Mouse (Mus musculus): ENCODE data around the gene Atp6v0a1. TPM values are rescaled to one million over a fixed set of nuclear protein-coding genes. Genes with fewer than 3 reads are reported as not detected.
A peak's percentile ranks its signal among the peaks of the same experiment; 100 is the strongest.

The Atp6v0a1 gene
- total RNA-seq (2014; rRNA removed) (132 and 179 TPM in 2 replicates), polyA plus RNA-seq (2015; fragmentation: Nextera tagmentation; extraction: Ambion mirVana) (121 and 162 TPM in 2 replicates)

GRCm38 (mm10) chr11:101009046-101009887 is at the start of gene Atp6v0a1:
Gene Atp6v0a1 (plus strand): TSS chr11:101009452.
- no peaks in the 10 kb centered on the region for H3K4me1 ChIP-seq (ENCODE audit: insufficient read depth)
- H3K9me3 ChIP-seq (ENCODE audit: low read length), result no peaks in the 10 kb centered on the region
- peaks cover 12% of the 10 kb centered on the region for H3K36me3 ChIP-seq (ENCODE audit: insufficient read depth)
- TF ChIP-seq CTCF (IDR thresholded peaks at IDR 0.05; ENCODE audit: low read depth), result no peak
- WGBS, result 3% methylated on average over 44 of the region's 44 CpGs
- ATAC-seq (peak; percentile 100), DNase-seq (peak; percentile 98)
- no peaks in the 10 kb centered on the region for H3K27me3 ChIP-seq (ENCODE audit: insufficient read depth, low read length)
- H3K4me3 ChIP-seq (ENCODE audit: low read depth, low read length), result peak within 1 kb of the TSS; percentile 85
- peak within 1 kb of the TSS; percentile 73 for H3K9ac ChIP-seq
- peak within 1 kb of the TSS; percentile 91 for H3K27ac ChIP-seq (ENCODE audit: low read depth, low read length)
- H3K4me2 ChIP-seq (ENCODE audit: low read depth), result peak within 1 kb of the TSS; percentile 63

- H3K27ac ChIP-seq (ENCODE audit: low read depth, low read length), result no peak overlapping the region
- H3K4me1 ChIP-seq (ENCODE audit: insufficient read depth), result 0 out of 2 replicates have a peak, but pooled peaks cover 3% of the 10 kb centered on the region
- DNase-seq (peak; percentile 83), ATAC-seq (peak; percentile 23; the same call in 1 of the 2 replicates)
- H3K27me3 ChIP-seq (ENCODE audit: insufficient read depth, low read length), result peaks cover 19% of the 10 kb centered on the region
- no peak overlapping the region for H3K9ac ChIP-seq
- 5% methylated on average over 14 of the region's 14 CpGs for WGBS
- H3K4me3 ChIP-seq (ENCODE audit: low read depth, low read length), result peak overlapping the region; percentile 32
- no peaks in the 10 kb centered on the region for H3K9me3 ChIP-seq (ENCODE audit: low read length)
- H3K4me2 ChIP-seq (ENCODE audit: low read depth), result peak overlapping the region; percentile 47
- TF ChIP-seq CTCF (IDR thresholded peaks at IDR 0.05; ENCODE audit: low read depth), result peak; percentile 74
- H3K36me3 ChIP-seq (ENCODE audit: insufficient read depth), result no peaks in the 10 kb centered on the region
These were observed 49.8 kb upstream of the Atp6v0a1 start for GRCm38 (mm10) chr11:100959464-100959810.

- TF ChIP-seq CTCF (IDR thresholded peaks at IDR 0.05; ENCODE audit: low read depth), result no peak
- Histone ChIP-seq H3K27ac (ENCODE audit: low read depth, low read length) (no peak overlapping the region), H3K36me3 (ENCODE audit: insufficient read depth) (no peaks in the 10 kb centered on the region), H3K4me2 (ENCODE audit: low read depth) (no peak overlapping the region), H3K27me3 (ENCODE audit: insufficient read depth, low read length) (peaks cover 19% of the 10 kb centered on the region), H3K9me3 (ENCODE audit: low read length) (no peaks in the 10 kb centered on the region), H3K4me1 (ENCODE audit: insufficient read depth) (0 out of 2 replicates have a peak, but pooled peaks cover 3% of the 10 kb centered on the region), H3K4me3 (ENCODE audit: low read depth, low read length) (no peak overlapping the region), H3K9ac (no peak overlapping the region)
- WGBS, result 32% methylated on average over 3 of the region's 3 CpGs
- no peak for ATAC-seq
- DNase-seq, result no peak
These were observed 49.4 kb upstream of the Atp6v0a1 start for GRCm38 (mm10) chr11:100959826-100960225.

- Histone ChIP-seq H3K4me3 (ENCODE audit: low read depth, low read length) (no peak overlapping the region), H3K4me2 (ENCODE audit: low read depth) (no peak overlapping the region), H3K9ac (no peak overlapping the region), H3K27me3 (ENCODE audit: insufficient read depth, low read length) (peaks cover 22% of the 10 kb centered on the region), H3K4me1 (ENCODE audit: insufficient read depth) (0 out of 2 replicates have a peak, but pooled peaks cover 3% of the 10 kb centered on the region), H3K36me3 (ENCODE audit: insufficient read depth) (no peaks in the 10 kb centered on the region), H3K9me3 (ENCODE audit: low read length) (no peaks in the 10 kb centered on the region), H3K27ac (ENCODE audit: low read depth, low read length) (no peak overlapping the region)
- no peak for TF ChIP-seq CTCF (IDR thresholded peaks at IDR 0.05; ENCODE audit: low read depth)
- 6% methylated on average over 6 of the region's 6 CpGs for WGBS
- DNase-seq (peak; percentile 70), ATAC-seq (peak; percentile 75)
These were observed 48.7 kb upstream of the Atp6v0a1 start for GRCm38 (mm10) chr11:100960540-100960939.

GRCm38 (mm10) chr11:100962371-100962911 is 46.8 kb upstream of the Atp6v0a1 start:
- Histone ChIP-seq H3K9me3 (ENCODE audit: low read length) (no peaks in the 10 kb centered on the region), H3K27me3 (ENCODE audit: insufficient read depth, low read length) (peaks cover 31% of the 10 kb centered on the region), H3K36me3 (ENCODE audit: insufficient read depth) (no peaks in the 10 kb centered on the region), H3K4me1 (ENCODE audit: insufficient read depth) (0 out of 2 replicates have a peak, but pooled peaks cover 3% of the 10 kb centered on the region), H3K4me2 (ENCODE audit: low read depth) (no peak overlapping the region), H3K4me3 (ENCODE audit: low read depth, low read length) (no peak overlapping the region), H3K9ac (no peak overlapping the region), H3K27ac (ENCODE audit: low read depth, low read length) (no peak overlapping the region)
- ATAC-seq (no peak), DNase-seq (no peak)
- 37% methylated on average over 9 of the region's 9 CpGs for WGBS
- no peak for TF ChIP-seq CTCF (IDR thresholded peaks at IDR 0.05; ENCODE audit: low read depth)

- no peak for TF ChIP-seq CTCF (IDR thresholded peaks at IDR 0.05; ENCODE audit: low read depth)
- Histone ChIP-seq H3K27ac (ENCODE audit: low read depth, low read length) (no peak overlapping the region), H3K4me1 (ENCODE audit: insufficient read depth) (0 out of 2 replicates have a peak, but pooled peaks cover under 1% of the 10 kb centered on the region), H3K4me3 (ENCODE audit: low read depth, low read length) (no peak overlapping the region), H3K36me3 (ENCODE audit: insufficient read depth) (no peaks in the 10 kb centered on the region), H3K27me3 (ENCODE audit: insufficient read depth, low read length) (peaks cover 31% of the 10 kb centered on the region), H3K9ac (no peak overlapping the region), H3K9me3 (ENCODE audit: low read length) (no peaks in the 10 kb centered on the region), H3K4me2 (ENCODE audit: low read depth) (no peak overlapping the region)
- 79% methylated on average over 9 of the region's 9 CpGs for WGBS
- no peak for ATAC-seq
- DNase-seq, result no peak
These were observed 45.6 kb upstream of the Atp6v0a1 start for GRCm38 (mm10) chr11:100963647-100964046.

GRCm38 (mm10) chr11:100964180-100964579 is 45.1 kb upstream of the Atp6v0a1 start:
- ATAC-seq (no peak), DNase-seq (no peak)
- H3K4me2 ChIP-seq (ENCODE audit: low read depth), result no peak overlapping the region
- no peak overlapping the region for H3K9ac ChIP-seq
- no peak overlapping the region for H3K4me3 ChIP-seq (ENCODE audit: low read depth, low read length)
- no peaks in the 10 kb centered on the region for H3K36me3 ChIP-seq (ENCODE audit: insufficient read depth)
- H3K4me1 ChIP-seq (ENCODE audit: insufficient read depth), result no peaks in the 10 kb centered on the region
- H3K27me3 ChIP-seq (ENCODE audit: insufficient read depth, low read length), result peaks cover 31% of the 10 kb centered on the region
- no peaks in the 10 kb centered on the region for H3K9me3 ChIP-seq (ENCODE audit: low read length)
- TF ChIP-seq CTCF (IDR thresholded peaks at IDR 0.05; ENCODE audit: low read depth), result no peak
- no peak overlapping the region for H3K27ac ChIP-seq (ENCODE audit: low read depth, low read length)
- WGBS, result 86% methylated on average over 7 of the region's 7 CpGs
